Mouse (Mus musculus) midbrain, postnatal 0 days (tissue): ENCODE results near the gene Zfp239. TPM values are rescaled to one million over a fixed set of nuclear protein-coding genes. Genes with fewer than 3 reads are reported as not detected.
"Not testable (repeated sequence)": the region's sequence is repeated elsewhere in the genome, so short reads cannot be mapped to it uniquely, and the experiment has no call there.

ENCODE experiments used
- ATAC-seq: fragments of 200-750 bp; cut with Nextera tagmentation; 2 replicates; pipeline ENCODE4 v1.8.0; 2017; ENCODE audit warnings: moderate number of reproducible peaks, mild to moderate bottlenecking, moderate TSS enrichment, moderate library complexity; ENCODE audit not compliant: low FRiP score
- DNase-seq: peaks from one replicate; pipeline ENCODE4 v3.0.0-alpha.2; 2015; ENCODE audit warnings: low spot score
- H3K27ac ChIP-seq: fragments of 300-500 bp; sonication (generic); 2 replicates; pipeline ENCODE4 v1.5.1; 2014; ENCODE audit warnings: low read depth, mild to moderate bottlenecking, low read length, mixed read lengths
- H3K27me3 ChIP-seq: fragments of 300-500 bp; sonication (generic); 2 replicates; pipeline ENCODE4 v1.6.1; 2014; ENCODE audit warnings: low read length, control low read depth, mixed read lengths; ENCODE audit not compliant: insufficient read depth
- H3K36me3 ChIP-seq: fragments of 300-500 bp; sonication (generic); 2 replicates; pipeline ENCODE4 v1.6.1; 2014; ENCODE audit warnings: low read length, control low read depth, mixed read lengths; ENCODE audit not compliant: insufficient read depth
- H3K4me1 ChIP-seq: fragments of 300-500 bp; sonication (generic); 2 replicates; pipeline ENCODE4 v1.6.1; 2014; ENCODE audit warnings: mild to moderate bottlenecking, control low read depth, antibody characterized with exemption, low read length, mixed read lengths; ENCODE audit not compliant: insufficient read depth
- H3K4me2 ChIP-seq: fragments of 300-500 bp; sonication (generic); 2 replicates; pipeline ENCODE4 v1.6.1; 2014; ENCODE audit warnings: low read depth, mild to moderate bottlenecking, low read length, mixed read lengths; ENCODE audit not compliant: poor library complexity, severe bottlenecking
- H3K4me3 ChIP-seq: fragments of 300-500 bp; sonication (generic); 2 replicates; pipeline ENCODE4 v1.5.1; 2014; ENCODE audit warnings: low read depth, mild to moderate bottlenecking, low read length, moderate library complexity
- H3K9ac ChIP-seq: fragments of 300-500 bp; sonication (generic); replicated peaks from 2 replicates; pipeline ENCODE4 v1.6.1; 2014; ENCODE audit warnings: mild to moderate bottlenecking, low read length, moderate library complexity, mixed read lengths; ENCODE audit not compliant: poor library complexity, severe bottlenecking
- H3K9me3 ChIP-seq: fragments of 300-500 bp; sonication (generic); 2 replicates; pipeline ENCODE4 v1.6.1; 2016; ENCODE audit warnings: low read length, control low read depth
- CTCF ChIP-seq: IDR thresholded peaks from 2 replicates; pipeline ENCODE4 v1.5.1; 2016; ENCODE audit warnings: antibody characterized with exemption, mild to moderate bottlenecking
- WGBS: fragments of 180-500 bp; shearing (Covaris S2); extraction: QIAGEN DNeasy Blood & Tissue Kit; methylation state at CpG from one replicate; pipeline ENCODE4 v1.1.7; 2014; 5-methylcytosine and 5-hydroxymethylcytosine counted together
- polyA plus RNA-seq: library from polyadenylated mRNA; unstranded; fragments of >200 nt; fragmentation: Nextera tagmentation; extraction: Ambion mirVana; gene quantifications from 2 replicates; pipeline ENCODE4 v1.2.1, GENCODE M21; 2015
- total RNA-seq: library from RNA; depleted of rRNA; stranded (reverse); fragments of >200 nt; gene quantifications from 2 replicates; pipeline ENCODE4 v1.2.3, GENCODE M21; 2014

The Zfp239 gene
- total and polyA plus RNA-seq, 2 experiments from 2014 or later: 14.5 to 16.6 TPM

GRCm38 (mm10) chr6:117871034-117871433 is 9.1 kb downstream of the Zfp239 start:
- Histone ChIP-seq H3K4me3 (no peak overlapping the region), H3K4me1 (no peaks in the 10 kb centered on the region), H3K9me3 (no peaks in the 10 kb centered on the region), H3K9ac (no peak overlapping the region), H3K4me2 (no peak overlapping the region), H3K36me3 (peaks cover 8% of the 10 kb centered on the region), H3K27me3 (no peaks in the 10 kb centered on the region), H3K27ac (no peak overlapping the region)
- TF ChIP-seq CTCF: no peak
- 85% methylated on average over 14 of the region's 14 CpGs for WGBS
- no peak for DNase-seq
- no peak for ATAC-seq

- not testable (repeated sequence) for ATAC-seq, H3K9me3 ChIP-seq, DNase-seq, H3K27ac ChIP-seq, H3K9ac ChIP-seq, H3K4me1 ChIP-seq, H3K36me3 ChIP-seq, H3K27me3 ChIP-seq, H3K4me3 ChIP-seq, H3K4me2 ChIP-seq
- 90% methylated on average over 7 of the region's 7 CpGs for WGBS
These were observed 11.6 kb downstream of the Zfp239 start for GRCm38 (mm10) chr6:117873450-117873849.

GRCm38 (mm10) chr6:117874621-117875281 is 12.9 kb downstream of the Zfp239 start:
- no peak overlapping the region for H3K27ac ChIP-seq
- WGBS: 85% methylated on average over 3 of the region's 3 CpGs
- no peak overlapping the region for H3K9ac ChIP-seq
- H3K36me3 ChIP-seq: peaks cover 8% of the 10 kb centered on the region
- DNase-seq (no peak), ATAC-seq (no peak)
- H3K4me3 ChIP-seq: no peak overlapping the region
- TF ChIP-seq CTCF: no peak
- H3K9me3 ChIP-seq: no peaks in the 10 kb centered on the region
- H3K4me2 ChIP-seq: no peak overlapping the region
- no peaks in the 10 kb centered on the region for H3K4me1 ChIP-seq
- H3K27me3 ChIP-seq: no peaks in the 10 kb centered on the region

GRCm38 (mm10) chr6:117878700-117879407 is 17.0 kb downstream of the Zfp239 start:
- no peak for TF ChIP-seq CTCF
- DNase-seq (peak; percentile 95), ATAC-seq (peak; percentile 91)
- Histone ChIP-seq H3K4me3 (peak overlapping the region; percentile 49), H3K4me1 (no peaks in the 10 kb centered on the region; the same call in 1 of the 2 replicates), H3K9ac (peak overlapping the region; percentile 64), H3K9me3 (no peaks in the 10 kb centered on the region), H3K27ac (peak overlapping the region; percentile 98), H3K4me2 (peak overlapping the region; percentile 62), H3K27me3 (no peaks in the 10 kb centered on the region), H3K36me3 (no peaks in the 10 kb centered on the region)
- WGBS: 11% methylated on average over 26 of the region's 26 CpGs

- DNase-seq (peak; percentile 98), ATAC-seq (peak; percentile 93)
- peak overlapping the region; percentile 62 for H3K4me2 ChIP-seq
- no peaks in the 10 kb centered on the region; the same call in 1 of the 2 replicates for H3K4me1 ChIP-seq
- H3K36me3 ChIP-seq: no peaks in the 10 kb centered on the region
- peak overlapping the region; percentile 98 for H3K27ac ChIP-seq
- under 1% methylated on average over 67 of the region's 67 CpGs for WGBS
- no peaks in the 10 kb centered on the region for H3K27me3 ChIP-seq
- H3K4me3 ChIP-seq: peak overlapping the region; percentile 49
- peak; percentile 99 for TF ChIP-seq CTCF
- peak overlapping the region; percentile 64 for H3K9ac ChIP-seq
- no peaks in the 10 kb centered on the region for H3K9me3 ChIP-seq
These were observed 17.7 kb downstream of the Zfp239 start for GRCm38 (mm10) chr6:117879408-117880115.
